Mouse (Mus musculus) ES-Bruce4 (cell line): ENCODE data around the gene Aunip.

Experiments used
- CTCF ChIP-seq: IDR thresholded peaks from one replicate; pipeline ENCODE4 v1.8.1; 2011; ENCODE audit warnings: low read depth, low read length
- EP300 ChIP-seq: IDR thresholded peaks from 2 replicates; pipeline ENCODE4 v1.6.1; 2011; ENCODE audit warnings: low read depth, low read length; ENCODE audit not compliant: insufficient read depth
- POLR2A ChIP-seq: IDR thresholded peaks from one replicate; pipeline ENCODE4 v1.8.1; 2011; ENCODE audit warnings: low read length; ENCODE audit not compliant: insufficient read depth

DNA sequence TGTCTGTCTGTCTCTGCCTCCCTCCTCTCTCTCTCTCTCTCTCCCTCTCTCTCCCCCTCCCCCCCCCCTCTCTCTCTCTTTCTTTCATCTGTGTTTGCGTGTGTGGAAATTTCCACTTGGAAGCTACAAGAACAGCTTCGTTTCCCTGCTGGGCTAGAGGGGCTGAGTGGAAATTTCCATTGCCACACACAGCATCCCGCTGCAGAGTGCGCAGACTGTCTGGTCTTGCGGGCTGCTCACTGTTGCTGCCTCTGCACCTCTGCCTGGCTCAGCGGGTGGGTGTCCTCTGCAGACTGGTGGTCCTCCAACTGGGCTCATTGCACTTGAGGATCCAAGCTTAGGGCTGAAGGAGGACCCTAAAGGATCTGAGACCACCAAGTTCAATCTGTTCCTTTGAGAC lies 27.1 kb upstream of the Aunip start:
- TF ChIP-seq POLR2A = no peak
- TF ChIP-seq EP300 = no peak
- no peak for TF ChIP-seq CTCF
